Mouse (Mus musculus) right cerebral cortex, postnatal 36 days (tissue): ENCODE measurements around the gene Dusp7.
A peak's percentile ranks its signal among the peaks of the same experiment; 100 is the strongest.

Experiments
- DNase-seq, 2 experiments: peaks; one replicate each; pipeline ENCODE4 v3.0.0; 2022; ENCODE audit warnings: low spot score in 2 of 2, mixed read lengths in 1 of 2

The Dusp7 gene

DNA sequence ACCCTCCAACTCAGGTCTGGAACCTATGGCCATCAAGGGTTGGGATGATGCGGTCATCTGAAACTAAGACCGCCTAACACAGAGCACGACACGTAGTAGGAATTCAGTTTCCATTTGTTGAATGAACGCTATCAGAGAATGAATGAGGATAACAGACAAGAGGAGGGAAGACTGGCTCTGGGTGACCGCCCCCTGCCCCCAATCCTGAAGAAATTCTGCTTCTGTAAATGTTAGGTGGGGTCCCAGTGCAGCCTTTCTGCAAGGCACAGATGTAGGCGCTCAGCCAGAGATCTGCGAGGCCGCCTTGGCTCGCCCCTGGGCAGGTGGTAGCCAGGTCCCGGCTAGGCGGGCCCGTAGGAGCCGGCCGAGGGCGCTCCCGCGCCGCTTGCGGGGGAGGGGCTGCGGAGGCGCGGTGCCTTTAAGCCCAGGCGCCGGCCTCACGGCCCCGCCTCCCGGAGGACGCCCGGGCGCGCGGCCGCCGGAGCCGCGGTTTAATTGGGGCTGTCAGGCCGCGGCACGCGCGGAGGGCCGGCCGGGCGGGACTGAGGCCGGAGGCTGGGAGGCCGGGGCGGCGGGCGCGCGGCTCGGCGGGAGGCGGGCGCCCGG, at the start of gene Dusp7:
Dusp7 (plus strand) TSS at position 521 of the 606 bp plus-strand sequence.
- DNase-seq: peak; percentile 72 to 75

- DNase-seq: no peak
Observed at GRCm38 (mm10) chr9:106319095-106319494, 49.3 kb upstream of the Dusp7 start.

GRCm38 (mm10) chr9:106322497-106322896, 45.9 kb upstream of the Dusp7 start:
- DNase-seq: no peak

- no peak for DNase-seq
Observed at GRCm38 (mm10) chr9:106326241-106326640, 42.2 kb upstream of the Dusp7 start.

DNA sequence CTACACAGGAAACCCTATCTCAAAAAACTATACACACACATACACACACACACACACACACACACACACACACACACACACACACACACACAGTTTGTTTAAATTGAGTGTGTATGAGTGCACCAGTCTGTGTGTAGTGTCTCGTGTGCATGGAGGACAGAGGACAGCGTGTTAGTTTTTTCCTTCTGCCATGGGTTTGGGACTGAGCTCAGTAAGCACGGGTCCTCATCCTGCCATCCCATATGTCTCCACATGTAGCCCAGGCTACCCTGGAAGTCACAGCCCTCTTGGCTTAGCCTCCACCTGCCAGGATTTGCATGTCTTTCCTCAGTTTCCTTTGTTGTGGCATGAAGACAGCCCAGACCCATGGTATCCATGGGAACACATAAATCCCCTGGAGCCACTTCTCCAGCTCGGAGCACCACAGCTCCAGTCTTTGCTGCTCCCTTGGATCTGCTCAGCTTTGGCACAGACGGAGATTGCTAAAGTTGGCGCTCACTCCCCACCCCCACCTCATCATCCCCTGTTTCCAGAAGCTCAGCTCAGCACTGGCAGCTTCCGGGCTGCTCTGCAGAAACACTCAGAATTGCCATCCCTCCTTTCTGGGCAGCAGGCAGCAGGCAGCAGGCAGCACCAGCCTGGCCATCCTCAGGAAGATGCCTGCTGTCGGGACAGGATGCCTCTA, 41.2 kb upstream of the Dusp7 start:
- DNase-seq: peak; percentile 44 to 76

DNA sequence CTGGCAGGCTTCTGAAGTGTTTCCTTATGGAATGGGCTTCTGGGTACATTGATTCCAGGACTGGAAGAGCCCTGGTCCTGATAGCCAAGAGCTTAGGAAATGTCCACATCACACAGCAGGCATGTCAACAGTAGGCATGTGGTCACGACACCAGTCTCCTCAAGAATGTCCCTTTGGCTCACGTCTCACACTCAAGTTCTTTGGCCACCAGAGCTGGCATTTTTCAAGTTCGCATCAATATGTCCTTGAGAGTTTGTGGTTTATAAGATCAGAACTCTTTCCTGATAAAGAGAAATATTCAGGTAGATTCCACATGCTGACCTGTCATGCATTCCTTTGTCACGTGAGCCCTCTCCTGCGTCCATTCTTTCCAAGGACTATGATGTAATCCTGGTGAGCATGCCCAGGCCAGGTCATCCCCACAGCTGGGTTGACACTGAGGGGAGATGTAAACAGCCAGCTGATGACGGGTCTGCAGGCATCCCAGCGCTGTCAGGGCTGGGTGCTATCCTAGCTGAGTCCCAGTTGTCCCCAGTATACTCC, 40.3 kb upstream of the Dusp7 start:
- no peak for DNase-seq

DNA sequence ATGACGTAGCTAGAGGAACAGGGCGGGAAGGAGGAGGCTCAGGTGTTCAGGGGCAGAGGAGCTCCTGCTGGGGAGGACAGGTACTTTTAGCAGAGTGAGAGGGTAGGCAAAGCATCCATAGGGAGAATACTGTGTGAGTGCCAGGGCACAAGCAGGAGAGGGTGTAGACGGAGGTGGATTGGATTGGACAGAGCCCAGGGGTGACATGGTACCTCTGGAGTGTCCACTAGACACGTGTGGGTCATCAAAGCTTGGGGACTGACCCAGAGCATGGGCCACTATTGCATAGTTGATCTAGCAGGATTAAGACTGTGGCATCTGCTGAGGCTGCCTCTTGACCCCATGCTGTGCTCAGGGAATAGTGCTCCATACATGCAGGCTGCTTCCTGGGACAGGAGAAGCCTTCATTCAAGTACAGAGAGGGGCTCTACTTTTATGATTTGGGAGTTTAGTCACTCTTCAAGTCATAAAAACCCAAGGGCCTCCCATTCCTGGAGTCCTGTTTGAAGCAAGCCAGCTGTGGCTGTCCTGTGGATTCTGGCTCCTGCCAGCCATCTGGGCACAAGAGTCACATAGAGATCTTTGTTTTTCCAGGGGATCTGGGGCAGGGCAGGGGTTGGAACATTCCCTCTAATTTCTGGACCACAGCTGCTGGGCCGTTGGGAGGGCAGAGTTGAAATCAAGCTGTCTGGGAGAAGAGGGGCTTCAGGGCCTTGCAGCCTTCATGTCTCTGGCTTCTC, 39.5 kb upstream of the Dusp7 start:
- DNase-seq: no peak

GRCm38 (mm10) chr9:106332746-106333145, 35.7 kb upstream of the Dusp7 start:
- no peak for DNase-seq

GRCm38 (mm10) chr9:106337620-106338019, 30.8 kb upstream of the Dusp7 start:
- peak; percentile 41 to 68 for DNase-seq

- DNase-seq: no peak
Observed at GRCm38 (mm10) chr9:106338462-106339172, 29.8 kb upstream of the Dusp7 start.

GRCm38 (mm10) chr9:106339173-106339558, 29.3 kb upstream of the Dusp7 start:
- DNase-seq: no peak

DNA sequence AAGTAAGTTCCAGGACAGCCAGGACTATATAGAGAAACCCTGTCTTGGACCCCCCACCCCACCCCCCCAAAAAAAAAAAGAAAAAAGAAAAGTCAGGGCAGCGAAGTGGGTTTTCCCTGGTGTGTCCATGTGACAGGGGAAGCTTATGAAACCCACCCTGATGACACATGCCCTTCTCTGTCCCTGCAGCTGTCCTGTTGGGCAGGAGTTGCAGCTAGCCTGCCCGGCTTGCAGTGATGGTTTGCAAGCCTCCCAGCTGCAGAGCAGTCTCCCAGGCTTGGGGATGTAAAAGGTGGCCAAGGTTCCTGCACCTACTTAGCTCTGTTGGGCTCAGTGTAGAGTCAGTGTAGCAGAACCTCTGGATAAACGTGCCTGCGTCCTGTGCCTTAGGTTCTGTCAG, 28.7 kb upstream of the Dusp7 start:
- DNase-seq: no peak

DNA sequence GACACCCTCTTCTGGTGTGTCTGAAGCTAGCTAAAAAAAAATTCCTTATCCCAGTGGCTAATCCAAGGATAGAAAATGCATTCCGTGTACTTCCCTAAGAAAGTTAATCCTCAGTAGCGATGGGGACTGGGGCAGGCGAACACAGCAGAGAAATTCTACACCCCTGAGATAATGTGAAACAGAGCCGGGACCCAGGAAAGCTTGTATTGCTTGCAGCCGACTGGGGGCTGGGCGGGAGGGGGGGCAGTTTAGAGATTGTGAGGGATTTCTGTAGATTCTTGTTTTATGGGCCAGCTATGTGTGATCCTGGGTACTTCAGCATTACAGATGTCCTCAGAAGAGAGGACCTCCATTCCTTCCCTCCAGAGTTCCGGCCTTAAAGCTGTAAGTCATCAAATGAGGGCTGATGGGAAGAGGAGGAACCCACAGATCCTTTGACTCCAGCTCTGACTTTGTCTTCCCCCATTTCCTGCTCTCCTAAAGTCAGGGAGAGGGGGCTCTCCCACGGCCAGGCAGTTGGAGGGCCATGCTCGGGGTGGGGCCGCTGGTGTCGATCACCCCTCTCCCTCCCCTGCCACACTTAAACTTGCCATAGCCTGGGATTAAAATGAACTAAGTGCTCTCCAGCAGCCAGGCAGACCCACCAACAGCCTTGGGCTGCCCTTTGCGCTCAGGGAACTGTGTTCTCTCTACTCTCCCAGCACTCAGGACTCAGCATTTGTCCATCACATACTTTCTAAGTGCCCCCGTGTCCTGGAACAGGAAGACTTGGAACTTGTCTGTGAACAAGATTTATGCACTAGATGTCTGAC, 27.7 kb upstream of the Dusp7 start:
- DNase-seq: no peak

DNA sequence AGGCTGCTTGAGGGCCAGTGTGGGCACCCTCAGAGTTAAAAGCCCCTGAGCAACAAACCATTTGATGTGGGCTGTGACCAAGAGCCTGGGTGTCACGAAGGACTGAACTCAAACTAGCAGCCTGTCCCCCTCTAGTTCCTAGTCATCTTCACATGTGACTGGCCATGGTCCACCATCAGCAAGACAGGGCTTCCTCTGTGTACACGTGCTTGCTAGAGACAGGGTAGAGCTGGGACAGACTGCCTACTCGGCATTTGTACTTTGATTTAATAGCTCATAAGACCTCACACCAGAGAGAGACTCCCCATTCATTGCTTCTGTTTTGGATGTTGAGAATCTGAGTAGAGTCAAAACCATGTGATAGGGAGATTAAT, 27.1 kb upstream of the Dusp7 start:
- DNase-seq: no peak

DNA sequence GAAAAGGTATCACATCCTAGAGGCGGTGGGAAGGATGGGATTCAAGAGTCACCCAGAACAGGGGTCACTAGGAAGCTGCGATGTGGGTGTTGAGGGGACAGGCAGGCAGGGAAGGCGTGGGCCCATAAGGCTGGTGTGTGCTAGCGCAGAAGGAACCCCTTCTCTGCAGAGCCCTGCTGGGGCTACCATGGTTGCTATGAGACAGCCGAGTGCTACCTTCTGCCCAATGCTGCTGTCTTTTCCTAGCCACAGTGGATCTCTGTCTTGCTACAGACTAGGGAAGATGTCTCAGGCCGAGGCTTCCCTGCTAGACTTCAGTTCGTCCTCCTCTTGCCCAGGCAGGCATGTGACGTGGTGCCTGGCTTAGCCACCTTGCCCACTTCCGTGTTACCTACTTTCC, 25.9 kb upstream of the Dusp7 start:
- DNase-seq: no peak

DNA sequence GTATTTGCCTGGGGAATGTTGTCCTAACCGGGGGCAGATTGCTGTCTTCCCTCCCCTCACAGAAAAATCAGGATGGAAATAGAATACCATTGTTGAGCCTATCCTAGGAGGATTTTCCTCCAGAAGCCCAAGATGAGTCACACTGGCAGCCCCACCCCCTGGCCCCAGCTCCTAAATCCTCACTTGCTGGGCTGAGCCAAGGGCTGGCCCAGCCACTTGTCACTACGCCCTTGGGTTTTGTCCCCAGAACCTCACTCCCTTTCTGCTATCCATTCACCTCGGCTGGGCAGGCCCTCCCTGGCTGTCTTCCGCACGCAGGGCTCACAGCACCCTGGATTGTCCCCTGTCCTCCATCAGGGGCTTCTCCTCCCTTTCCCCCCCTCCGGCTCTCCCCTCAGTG, 23.3 kb upstream of the Dusp7 start:
- no peak for DNase-seq

GRCm38 (mm10) chr9:106345630-106346029, 22.8 kb upstream of the Dusp7 start:
- DNase-seq: no peak

- DNase-seq: no peak
Observed at GRCm38 (mm10) chr9:106348281-106348680, 20.2 kb upstream of the Dusp7 start.

DNA sequence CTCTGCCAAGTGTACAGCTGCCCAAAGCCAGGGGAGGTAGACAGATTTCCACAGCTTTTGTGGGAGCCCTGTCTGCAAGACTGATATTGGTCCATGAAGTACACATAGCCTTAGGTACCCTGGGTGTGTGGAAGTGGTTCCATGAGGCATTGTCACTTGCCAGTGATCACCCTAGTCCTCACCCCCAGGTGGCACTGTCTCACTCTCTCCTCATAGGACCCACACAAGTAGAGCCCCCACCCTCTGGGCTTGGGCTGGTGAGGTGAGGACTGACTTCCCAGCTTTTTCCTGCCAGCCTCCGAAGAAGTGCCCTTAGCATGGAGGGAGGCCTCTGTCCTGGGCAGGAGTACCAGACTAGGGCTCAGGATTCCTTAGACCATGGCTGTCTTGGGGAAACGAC, 19.4 kb upstream of the Dusp7 start:
- no peak for DNase-seq

DNA sequence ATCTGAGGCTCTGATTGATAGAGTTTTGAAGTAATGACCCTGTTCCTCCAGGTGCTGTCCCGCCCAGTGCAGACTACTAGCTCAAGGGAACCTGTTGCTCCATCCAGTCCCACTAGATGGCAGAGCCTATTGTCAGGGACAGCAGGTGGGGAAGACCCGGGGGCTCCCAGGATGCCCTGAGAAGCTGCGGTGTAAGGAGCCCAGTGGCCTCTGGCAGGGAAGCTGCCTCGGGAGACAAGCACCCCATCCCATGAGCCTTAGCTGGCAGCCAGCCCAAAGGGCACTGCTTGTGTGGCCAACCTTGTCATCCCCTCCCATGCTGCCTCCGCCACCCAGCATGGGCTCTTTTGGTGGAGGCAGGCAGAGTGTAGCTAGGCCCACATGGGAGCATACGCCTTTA, 17.3 kb upstream of the Dusp7 start:
- no peak for DNase-seq

DNA sequence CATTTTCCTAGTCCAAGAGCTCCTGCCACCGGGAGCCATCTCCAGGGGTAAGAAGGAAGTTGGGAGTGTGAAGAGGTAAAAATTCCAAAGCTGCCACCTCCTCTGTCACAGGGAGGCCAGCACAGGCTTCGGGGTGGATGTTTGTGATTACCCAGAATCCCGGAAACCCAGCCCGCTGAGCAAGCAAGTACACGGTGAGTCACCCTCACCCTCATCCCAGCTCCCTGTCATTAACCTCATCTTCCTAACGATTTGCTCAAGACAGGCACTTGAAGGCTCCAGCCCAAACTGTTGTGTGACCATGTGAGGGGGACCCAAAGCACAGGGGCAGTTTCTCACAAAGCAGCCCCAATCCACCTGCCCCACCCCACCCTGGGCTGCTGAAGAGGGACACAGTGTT, 14.7 kb upstream of the Dusp7 start:
- no peak for DNase-seq
